8 mouse cellular contexts compared by ENCODE assay signal in genomic region chr14:46787454-46787786, GRCm38 (mm10). TPM values are rescaled to one million over a fixed set of nuclear protein-coding genes. Genes with fewer than 3 reads are reported as not detected.
DNase-seq lines count a peak whose midpoint lies in the region; ATAC-seq and TF ChIP-seq lines count a peak whose summit lies in the region.

No protein-coding gene starts in this region.

- H3K27ac ChIP-seq in kidney, embryonic 15.5 days = peak overlapping the region; percentile 98
- H3K27ac ChIP-seq in bone marrow, adult 2 months (ENCODE audit: control insufficient read depth, insufficient read depth, low read depth, low read length, poor library complexity) = no peak overlapping the region
- H3K27ac ChIP-seq in hindbrain, embryonic 10.5 days = peak overlapping the region; percentile 99
- H3K27ac ChIP-seq in midbrain, embryonic 10.5 days (replicated peaks) = peak overlapping the region; percentile 99

- 2% methylated on average over 11 of the region's 11 CpGs for WGBS in kidney, embryonic 15.5 days
- under 1% methylated on average over 11 of the region's 11 CpGs for whole genome bisulfite sequencing in bone marrow, adult 2 months
- under 1% methylated on average over 11 of the region's 11 CpGs for WGBS in hindbrain, embryonic 10.5 days
- WGBS in midbrain, embryonic 10.5 days = under 1% methylated on average over 11 of the region's 11 CpGs

- H3K9me3 ChIP-seq in kidney, embryonic 15.5 days (replicated peaks) = no peaks in the 10 kb centered on the region
- H3K9me3 ChIP-seq in hindbrain, embryonic 10.5 days = no peaks in the 10 kb centered on the region
- H3K9me3 ChIP-seq in midbrain, embryonic 10.5 days (replicated peaks) = no peaks in the 10 kb centered on the region

- TF ChIP-seq POLR2A in bone marrow, adult 2 months (IDR thresholded peaks at IDR 0.05; ENCODE audit: borderline replicate concordance, control insufficient read depth, low read depth, low read length) = no peak

- peaks cover 23% of the 10 kb centered on the region for H3K4me1 ChIP-seq in kidney, embryonic 15.5 days
- H3K4me1 ChIP-seq in bone marrow, adult 2 months (ENCODE audit: control insufficient read depth, insufficient read depth, low read length) = no peaks in the 10 kb centered on the region
- H3K4me1 ChIP-seq in hindbrain, embryonic 10.5 days (replicated peaks) = peaks cover 19% of the 10 kb centered on the region
- peaks cover 22% of the 10 kb centered on the region for H3K4me1 ChIP-seq in midbrain, embryonic 10.5 days

- H3K4me2 ChIP-seq in kidney, embryonic 15.5 days = peak overlapping the region; percentile 62

- no peak for TF ChIP-seq CTCF in bone marrow, adult 2 months (IDR thresholded peaks at IDR 0.05; ENCODE audit: control insufficient read depth, insufficient read depth, low read length)

- H3K36me3 ChIP-seq in kidney, embryonic 15.5 days = peaks cover 25% of the 10 kb centered on the region
- peaks cover 30% of the 10 kb centered on the region for H3K36me3 ChIP-seq in hindbrain, embryonic 10.5 days
- peaks cover 31% of the 10 kb centered on the region for H3K36me3 ChIP-seq in midbrain, embryonic 10.5 days

- DNase-seq in kidney, adult 9 months = no peak
- DNase-seq in hindbrain, embryonic 10.5 days (ENCODE audit: low spot score) = no peak
- DNase-seq in midbrain, embryonic 10.5 days (ENCODE audit: low spot score) = no peak
- DNase-seq in cerebellum, postnatal 10 days = no peak
- DNase-seq in adrenal gland, adult 8-10 months = no peak
- no peak for DNase-seq in right cerebral cortex, adult 2 months (ENCODE audit: low spot score in 2 of 2)

- ATAC-seq in kidney, embryonic 15.5 days (replicated peaks; ENCODE audit: low FRiP score) = no peak

- no peaks in the 10 kb centered on the region for H3K27me3 ChIP-seq in kidney, embryonic 15.5 days
- H3K27me3 ChIP-seq in hindbrain, embryonic 10.5 days (ENCODE audit: insufficient read depth, poor library complexity, severe bottlenecking) = no peaks in the 10 kb centered on the region
- H3K27me3 ChIP-seq in midbrain, embryonic 10.5 days (ENCODE audit: low read depth, poor library complexity, severe bottlenecking) = no peaks in the 10 kb centered on the region

- H3K4me3 ChIP-seq in kidney, embryonic 15.5 days (replicated peaks) = peak overlapping the region; percentile 96
- peak overlapping the region; percentile 83 for H3K4me3 ChIP-seq in bone marrow, adult 2 months (replicated peaks; ENCODE audit: control insufficient read depth, low read depth, low read length)
- H3K4me3 ChIP-seq in hindbrain, embryonic 10.5 days = peak overlapping the region; percentile 91
- peak overlapping the region; percentile 75 for H3K4me3 ChIP-seq in midbrain, embryonic 10.5 days

- H3K9ac ChIP-seq in kidney, embryonic 15.5 days = peak overlapping the region; percentile 97

RNA-seq across cellular contexts. Expression of gene Cnih1, which starts 0.8 kb away (rescaled TPM):
- polyA plus RNA-seq in kidney, embryonic 15.5 days (2015; fragmentation: Nextera tagmentation; extraction: Ambion mirVana) = 178 and 184 TPM in 2 replicates
- polyA plus RNA-seq in bone marrow, adult 2 months (2011; ENCODE audit: insufficient read depth, insufficient read length, low replicate concordance, missing spikeins) = 36.3 and 41.8 TPM in 2 replicates
- polyA plus RNA-seq in hindbrain, embryonic 10.5 days (2016; fragmentation: Nextera tagmentation; extraction: Ambion mirVana) = 208 and 215 TPM in 2 replicates
- 208 and 222 TPM in 2 replicates for polyA plus RNA-seq in midbrain, embryonic 10.5 days (2016; fragmentation: Nextera tagmentation; extraction: Ambion mirVana)
- 100 to 1,000 TPM; 106 to 135 (median 109) TPM for total RNA-seq in adrenal gland, adult 8-10 months (2022)

RNA-seq across cellular contexts. Expression of gene Cdkn3, which starts 27.1 kb away (rescaled TPM):
- polyA plus RNA-seq in kidney, embryonic 15.5 days (2015; fragmentation: Nextera tagmentation; extraction: Ambion mirVana) = 48.0 and 51.1 TPM in 2 replicates
- polyA plus RNA-seq in bone marrow, adult 2 months (2011; ENCODE audit: insufficient read depth, insufficient read length, low replicate concordance, missing spikeins) = 55.2 and 105 TPM in 2 replicates
- 46.6 and 47.0 TPM in 2 replicates for polyA plus RNA-seq in hindbrain, embryonic 10.5 days (2016; fragmentation: Nextera tagmentation; extraction: Ambion mirVana)
- 51.4 and 56.5 TPM in 2 replicates for polyA plus RNA-seq in midbrain, embryonic 10.5 days (2016; fragmentation: Nextera tagmentation; extraction: Ambion mirVana)
- total RNA-seq in adrenal gland, adult 8-10 months (2022) = 1 to 10 TPM in 1 of 4 experiments, under 1 TPM in 3; 0.24 to 1.4 (median 0.68) TPM

RNA-seq across cellular contexts. Expression of gene Gmfb, which starts 34.6 kb away (rescaled TPM):
- polyA plus RNA-seq in kidney, embryonic 15.5 days (2015; fragmentation: Nextera tagmentation; extraction: Ambion mirVana) = 72.3 and 75.2 TPM in 2 replicates
- 22.5 and 26.7 TPM in 2 replicates for polyA plus RNA-seq in bone marrow, adult 2 months (2011; ENCODE audit: insufficient read depth, insufficient read length, low replicate concordance, missing spikeins)
- 82.9 and 97.7 TPM in 2 replicates for polyA plus RNA-seq in hindbrain, embryonic 10.5 days (2016; fragmentation: Nextera tagmentation; extraction: Ambion mirVana)
- 97.0 and 101 TPM in 2 replicates for polyA plus RNA-seq in midbrain, embryonic 10.5 days (2016; fragmentation: Nextera tagmentation; extraction: Ambion mirVana)
- total RNA-seq in adrenal gland, adult 8-10 months (2022) = 100 to 1,000 TPM; 118 to 172 (median 163) TPM

RNA-seq across cellular contexts. Expression of gene Cgrrf1, which starts 44.5 kb away (rescaled TPM):
- polyA plus RNA-seq in kidney, embryonic 15.5 days (2015; fragmentation: Nextera tagmentation; extraction: Ambion mirVana) = 27.8 and 29.9 TPM in 2 replicates
- polyA plus RNA-seq in bone marrow, adult 2 months (2011; ENCODE audit: insufficient read depth, insufficient read length, low replicate concordance, missing spikeins) = 11.8 and 20.7 TPM in 2 replicates
- 34.1 and 36.8 TPM in 2 replicates for polyA plus RNA-seq in hindbrain, embryonic 10.5 days (2016; fragmentation: Nextera tagmentation; extraction: Ambion mirVana)
- polyA plus RNA-seq in midbrain, embryonic 10.5 days (2016; fragmentation: Nextera tagmentation; extraction: Ambion mirVana) = 36.4 and 37.6 TPM in 2 replicates
- 10 to 100 TPM; 45.7 to 61.9 (median 57.2) TPM for total RNA-seq in adrenal gland, adult 8-10 months (2022)
